Mouse (Mus musculus): ENCODE measurements around the gene Skiv2l.
"Not testable (repeated sequence)": the region's sequence is repeated elsewhere in the genome, so short reads cannot be mapped to it uniquely, and the experiment has no call there.

The Skiv2l gene

GRCm38 (mm10) chr17:34874321-34874720 lies 24.3 kb upstream of the Skiv2l start:
- DNase-seq (ENCODE audit: low spot score), result no peak

- no peak for DNase-seq (ENCODE audit: low spot score)
Measured at GRCm38 (mm10) chr17:34865981-34866380, 16.0 kb upstream of the Skiv2l start.

DNA sequence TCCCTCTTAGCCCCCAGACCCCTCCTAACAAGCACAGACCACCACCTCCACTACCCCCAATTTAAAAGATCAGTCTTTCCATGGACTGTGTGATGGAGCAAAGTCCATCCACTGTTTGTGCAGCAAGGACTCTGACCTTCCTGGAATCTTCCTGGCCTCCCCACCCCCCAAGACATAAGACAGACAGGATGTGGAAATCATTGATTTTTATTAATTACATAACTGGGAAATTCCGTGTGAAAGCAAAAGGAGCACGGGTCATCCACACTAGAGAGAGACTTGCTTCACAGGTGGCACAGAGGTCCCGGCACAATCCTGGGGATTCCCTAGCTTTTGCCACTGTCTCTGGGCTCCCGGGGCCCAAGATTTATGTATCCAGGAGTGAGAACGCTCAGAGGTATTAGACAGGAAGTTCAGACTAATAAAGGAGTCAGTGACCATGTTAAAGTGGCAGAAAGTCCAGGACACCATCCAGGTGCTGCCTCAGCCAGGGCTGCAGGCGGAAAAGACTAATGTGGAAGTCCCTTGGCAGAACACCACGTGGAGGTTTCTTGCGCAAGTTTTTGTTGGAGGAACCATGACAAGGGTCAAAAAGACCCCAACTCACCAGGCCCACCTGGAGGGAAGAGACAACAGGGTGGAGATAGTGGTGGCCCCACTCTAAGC lies 12.5 kb upstream of the Skiv2l start, which contains the start of gene Cfb:
Cfb (minus strand) TSS at position 103 of the 666 bp plus-strand sequence.
- no peak for DNase-seq (ENCODE audit: low spot score)

- no peak for DNase-seq (ENCODE audit: low spot score)
Measured at GRCm38 (mm10) chr17:34861704-34862415, 11.8 kb upstream of the Skiv2l start.

DNA sequence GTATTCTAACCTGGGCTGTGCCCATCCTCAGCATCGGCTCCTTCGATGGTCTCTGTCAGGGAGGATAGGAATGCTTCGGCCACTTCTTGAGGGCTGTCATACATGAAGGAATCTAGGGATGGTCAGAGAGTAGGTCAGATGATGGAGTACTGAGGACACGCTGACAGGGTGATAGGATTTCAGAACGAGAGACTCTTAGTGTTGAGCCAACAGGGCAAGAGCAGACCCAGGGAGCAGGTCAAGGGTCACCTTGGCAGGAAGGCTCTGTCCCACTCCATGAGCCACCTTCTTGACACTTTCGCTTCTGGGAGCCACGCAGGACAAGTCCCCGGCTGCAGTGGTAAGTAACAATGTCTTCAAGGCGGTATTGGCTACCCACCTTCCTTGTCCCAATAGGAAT lies 10.5 kb upstream of the Skiv2l start:
- no peak for DNase-seq (ENCODE audit: low spot score)

- no peak for DNase-seq (ENCODE audit: low spot score)
Measured at GRCm38 (mm10) chr17:34858670-34859069, 8.7 kb upstream of the Skiv2l start.

DNA sequence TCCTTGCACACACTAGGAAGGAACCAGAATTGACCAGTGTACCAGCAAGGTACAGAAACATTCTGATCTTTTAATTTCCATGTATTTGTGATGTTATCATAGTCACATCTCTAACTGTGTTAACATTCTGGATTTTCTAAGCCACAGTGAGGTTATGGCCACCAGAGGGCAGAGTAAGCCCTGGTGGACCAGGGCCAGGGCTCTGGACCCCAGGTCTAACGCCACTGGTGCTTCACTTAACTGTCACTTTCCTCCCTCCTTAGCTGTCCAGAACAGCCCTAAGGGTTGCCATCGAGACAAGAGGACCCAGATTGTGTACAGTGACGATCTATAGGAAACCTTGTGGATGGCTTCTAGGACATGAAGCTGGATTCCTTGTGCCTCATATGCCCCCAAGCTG lies 5.8 kb upstream of the Skiv2l start:
- DNase-seq (ENCODE audit: low spot score), result peak; percentile 32

GRCm38 (mm10) chr17:34854761-34855160 lies 4.8 kb upstream of the Skiv2l start:
- no peak for DNase-seq (ENCODE audit: low spot score)

- DNase-seq (ENCODE audit: low spot score), result no peak
Measured at GRCm38 (mm10) chr17:34853511-34853910, 3.5 kb upstream of the Skiv2l start.

- no peak for DNase-seq (ENCODE audit: low spot score)
Measured at GRCm38 (mm10) chr17:34850517-34851125, 611 bp upstream of the Skiv2l start.

DNA sequence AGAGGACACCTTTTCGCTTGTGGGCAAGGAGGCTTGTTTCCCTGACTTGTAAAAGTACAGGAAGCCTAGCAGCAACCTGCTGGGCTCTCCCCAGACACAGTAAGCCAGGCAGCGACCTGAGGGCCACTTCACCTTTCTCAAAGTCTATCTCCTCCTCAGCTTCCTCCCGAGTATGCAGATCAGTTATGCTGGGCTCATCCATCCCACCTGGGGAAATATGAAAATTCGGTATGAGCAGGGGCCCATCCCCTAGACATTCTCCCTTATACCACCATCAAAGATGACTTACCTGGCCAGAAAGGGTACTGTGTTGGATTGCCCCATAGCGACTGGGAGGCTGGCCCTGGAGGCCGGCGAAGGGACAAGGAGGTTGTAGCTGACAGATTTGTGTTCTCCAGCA lies 2.4 kb downstream of the Skiv2l start:
- DNase-seq (ENCODE audit: low spot score), result no peak

- no peak for DNase-seq (ENCODE audit: low spot score)
Measured at GRCm38 (mm10) chr17:34847192-34847591, 2.8 kb downstream of the Skiv2l start.

DNA sequence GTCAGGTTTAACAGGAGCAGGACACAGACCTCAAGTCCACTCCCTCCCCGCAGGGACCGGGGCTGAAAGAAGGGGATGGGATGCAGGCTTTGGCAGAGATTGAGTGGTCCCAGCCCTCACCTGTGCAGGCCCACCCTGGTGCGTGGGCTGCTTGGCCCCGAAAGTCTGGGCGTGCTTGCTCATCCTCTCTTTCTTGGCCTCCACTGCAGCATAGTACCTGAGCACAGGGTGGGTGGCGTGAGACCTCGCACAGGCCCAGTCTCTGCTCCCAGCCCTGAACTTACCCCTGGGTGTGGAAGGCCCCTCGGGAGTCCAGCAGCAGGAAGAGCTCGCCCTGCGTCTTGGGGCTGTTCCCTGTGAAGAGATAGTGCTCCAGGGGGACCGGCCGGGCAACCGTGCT lies 5.1 kb downstream of the Skiv2l start:
- no peak for DNase-seq (ENCODE audit: low spot score)

DNA sequence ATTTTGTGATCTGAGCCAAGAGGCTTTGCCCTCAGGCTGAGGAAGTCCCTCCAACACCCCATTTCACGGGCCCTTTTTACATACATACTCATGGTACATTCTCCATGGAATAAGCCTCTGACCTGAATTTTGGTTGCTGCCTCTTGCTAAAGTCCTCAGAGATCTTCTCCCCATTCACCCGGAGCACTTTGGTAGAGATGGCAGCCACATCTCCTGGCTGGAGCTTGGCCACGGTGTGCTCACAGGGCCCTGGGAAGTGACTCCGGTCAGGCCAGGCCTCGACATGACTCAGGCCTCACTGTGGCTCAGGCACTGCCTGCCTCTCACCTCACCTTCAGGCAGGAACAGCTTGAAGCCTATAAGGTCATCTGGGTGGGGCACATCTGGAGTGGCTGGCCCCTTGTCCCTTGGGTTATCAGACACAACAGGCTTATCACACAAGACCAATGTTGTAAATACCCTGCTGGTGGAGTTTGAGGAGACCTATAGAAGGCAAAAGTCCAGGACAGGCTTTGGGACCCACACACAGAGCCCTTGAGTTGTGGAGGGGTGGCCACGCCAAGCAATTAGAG lies 9.2 kb downstream of the Skiv2l start:
- peak; percentile 32 for DNase-seq (ENCODE audit: low spot score)

DNA sequence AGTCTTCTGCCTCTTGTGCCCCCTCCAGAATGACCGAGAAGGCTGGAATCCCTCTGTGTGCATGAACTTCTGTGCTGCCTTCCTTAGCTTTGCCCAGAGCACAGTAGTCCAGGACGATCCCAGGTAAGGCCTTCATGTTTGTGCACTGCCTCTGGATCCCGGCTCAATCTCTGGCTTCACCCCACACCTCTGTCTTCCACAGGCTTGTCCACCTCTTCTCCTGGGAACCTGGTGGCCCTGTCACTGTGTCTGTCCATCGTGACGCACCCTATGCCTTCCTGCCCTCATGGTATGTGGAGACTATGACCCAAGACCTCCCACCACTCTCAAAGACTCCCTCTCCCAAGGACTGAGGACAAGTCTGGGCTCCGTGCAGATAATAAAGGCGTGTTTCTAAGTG lies 11.2 kb downstream of the Skiv2l start:
- DNase-seq (ENCODE audit: low spot score), result no peak

DNA sequence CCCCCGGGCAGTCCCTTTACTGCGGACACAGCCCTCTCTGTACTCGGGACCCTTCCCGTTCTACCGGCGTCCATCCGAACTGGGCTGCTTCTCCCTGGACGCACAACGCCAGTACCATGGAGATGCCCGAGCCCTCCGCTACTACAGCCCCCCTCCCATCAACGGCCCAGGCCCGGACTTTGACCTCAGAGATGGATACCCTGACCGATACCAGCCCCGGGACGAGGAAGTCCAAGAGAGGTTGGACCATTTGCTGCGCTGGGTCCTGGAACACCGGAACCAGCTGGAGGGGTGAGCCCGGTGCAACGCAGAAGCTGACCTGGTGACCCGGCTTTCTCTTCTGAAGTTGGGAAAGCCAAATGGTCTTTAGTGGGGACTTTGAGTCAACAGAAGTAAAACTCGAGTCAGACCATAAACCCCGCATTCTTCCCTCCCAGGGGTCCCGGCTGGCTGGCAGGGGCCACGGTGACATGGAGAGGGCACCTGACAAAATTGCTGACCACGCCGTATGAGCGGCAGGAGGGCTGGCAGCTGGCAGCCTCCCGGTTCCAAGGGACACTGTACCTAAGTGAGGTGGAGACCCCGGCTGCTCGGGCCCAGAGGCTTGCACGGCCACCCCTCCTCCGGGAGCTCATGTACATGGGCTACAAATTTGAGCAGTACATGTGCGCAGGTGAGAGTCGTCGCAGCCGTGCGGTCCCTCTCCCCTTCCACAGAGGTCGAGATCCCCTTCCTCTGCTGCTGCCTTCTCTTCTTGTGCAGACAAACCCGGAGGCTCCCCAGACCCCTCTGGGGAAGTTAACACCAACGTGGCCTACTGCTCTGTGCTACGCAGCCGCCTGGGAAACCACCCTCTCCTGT lies 12.3 kb downstream of the Skiv2l start:
- DNase-seq (ENCODE audit: low spot score), result no peak

GRCm38 (mm10) chr17:34836856-34837221 lies 13.2 kb downstream of the Skiv2l start, which contains the start of the genes Stk19 and Dxo:
Gene Stk19 (minus strand): TSS chr17:34836945.
Gene Dxo (plus strand): TSS chr17:34837019.
- DNase-seq (ENCODE audit: low spot score), result peak; percentile 95

GRCm38 (mm10) chr17:34836155-34836855 lies 13.7 kb downstream of the Skiv2l start:
- no peak for DNase-seq (ENCODE audit: low spot score)

GRCm38 (mm10) chr17:34830776-34831175 lies 19.2 kb downstream of the Skiv2l start:
- not testable (repeated sequence) for DNase-seq (ENCODE audit: low spot score)

GRCm38 (mm10) chr17:34814818-34815370 lies 35.1 kb downstream of the Skiv2l start:
- no peak for DNase-seq (ENCODE audit: low spot score)

- DNase-seq (ENCODE audit: low spot score), result peak; percentile 27
Measured at GRCm38 (mm10) chr17:34813747-34814146, 36.3 kb downstream of the Skiv2l start.
